Mouse (Mus musculus) liver, embryonic 11.5 days (tissue): ENCODE measurements around the gene Ccdc89. TPM values are rescaled to one million over a fixed set of nuclear protein-coding genes. Genes with fewer than 3 reads are reported as not detected.

Source experiments
- ATAC-seq: fragments of 200-750 bp; cut with Nextera tagmentation; replicated peaks from 2 replicates; pipeline ENCODE4 v1.8.0; 2017; ENCODE audit warnings: moderate number of reproducible peaks, mild to moderate bottlenecking, moderate TSS enrichment, moderate library complexity; ENCODE audit not compliant: low FRiP score
- DNase-seq: peaks from one replicate; pipeline ENCODE4 v3.0.0-alpha.2; 2017; ENCODE audit warnings: low spot score
- H3K27ac ChIP-seq: fragments of 300-500 bp; sonication (generic); 2 replicates; pipeline ENCODE4 v1.5.1; 2014; ENCODE audit warnings: mild to moderate bottlenecking, low read depth, low read length, control low read depth
- H3K27me3 ChIP-seq: fragments of 300-500 bp; sonication (generic); replicated peaks from 2 replicates; pipeline ENCODE4 v1.6.1; 2014; ENCODE audit warnings: low read length, mixed read lengths; ENCODE audit not compliant: control insufficient read depth, insufficient read depth
- H3K36me3 ChIP-seq: fragments of 300-500 bp; sonication (generic); 2 replicates; pipeline ENCODE4 v1.6.1; 2014; ENCODE audit warnings: mild to moderate bottlenecking, low read length, moderate library complexity, mixed read lengths; ENCODE audit not compliant: control insufficient read depth, insufficient read depth
- H3K4me1 ChIP-seq: fragments of 300-500 bp; sonication (generic); replicated peaks from 2 replicates; pipeline ENCODE4 v1.6.1; 2014; ENCODE audit warnings: low read length, mixed read lengths; ENCODE audit not compliant: control insufficient read depth, insufficient read depth
- H3K4me2 ChIP-seq: fragments of 300-500 bp; sonication (generic); 2 replicates; pipeline ENCODE4 v1.6.1; 2014; ENCODE audit warnings: mild to moderate bottlenecking, control low read depth, moderate library complexity
- H3K4me3 ChIP-seq: fragments of 300-500 bp; sonication (generic); 2 replicates; pipeline ENCODE4 v1.5.1; 2014; ENCODE audit warnings: low read depth, low read length, control low read depth
- H3K9ac ChIP-seq: fragments of 300-500 bp; sonication (generic); 2 replicates; pipeline ENCODE4 v1.6.1; 2014; ENCODE audit warnings: low read depth, low read length, control low read depth
- H3K9me3 ChIP-seq: fragments of 300-500 bp; sonication (generic); 2 replicates; pipeline ENCODE4 v1.6.1; 2016; ENCODE audit warnings: low read length, inconsistent platforms, mixed read lengths; ENCODE audit not compliant: control insufficient read depth
- WGBS: fragments of 180-500 bp; shearing (Covaris S2); extraction: QIAGEN DNeasy Blood & Tissue Kit; methylation state at CpG from one replicate; pipeline ENCODE4 v1.1.7; 2014; 5-methylcytosine and 5-hydroxymethylcytosine counted together
- polyA plus RNA-seq: library from polyadenylated mRNA; unstranded; fragments of >200 nt; fragmentation: Nextera tagmentation; extraction: Ambion mirVana; gene quantifications from 2 replicates; pipeline ENCODE4 v1.2.1, GENCODE M21; 2014

The Ccdc89 gene
- polyA plus RNA-seq, 1 experiment from 2014 or later: 0.74 TPM

DNA sequence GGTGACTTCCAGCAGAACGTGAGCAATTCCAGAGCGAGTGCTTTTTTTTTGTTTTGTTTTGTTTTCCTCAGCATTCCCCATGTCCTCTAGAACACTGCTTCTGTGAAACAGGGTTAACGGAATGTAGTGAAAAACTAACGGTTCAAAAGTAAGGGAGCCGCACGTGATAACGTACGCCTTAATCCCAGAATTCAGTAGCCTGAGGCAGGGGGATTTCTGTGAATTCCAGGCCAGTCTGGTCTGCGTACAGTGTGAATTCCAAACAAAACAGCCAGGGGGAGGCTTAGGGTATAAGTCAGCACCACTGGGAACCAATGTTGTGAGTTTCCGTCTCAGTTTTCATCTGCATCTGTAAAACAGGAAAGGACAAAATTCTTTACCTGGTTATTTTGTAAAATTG, 31.1 kb downstream of the Ccdc89 start:
- 9% methylated on average over 10 of the region's 10 CpGs for WGBS
- H3K36me3 ChIP-seq: peaks cover 2% of the 10 kb centered on the region; the same call in 1 of the 2 replicates

DNA sequence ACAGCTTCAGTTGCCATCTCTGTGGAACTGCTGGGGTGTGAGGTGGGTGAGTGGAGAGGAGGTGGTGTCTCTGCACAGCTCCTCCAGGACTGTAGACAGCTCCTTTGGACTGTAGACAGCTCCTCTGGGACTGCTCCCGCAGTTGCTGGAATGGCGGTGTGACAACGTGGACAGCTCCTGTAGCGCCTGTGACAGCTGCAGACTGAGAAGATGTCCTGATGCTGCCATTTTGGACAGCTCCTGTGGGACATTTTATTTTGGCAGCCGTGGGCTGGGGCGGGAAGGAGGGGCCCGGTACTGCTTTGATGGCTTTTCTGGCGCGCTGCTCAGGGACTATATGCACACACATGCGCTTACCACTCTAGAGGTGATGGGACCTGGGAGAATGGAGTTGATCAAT, 34.0 kb downstream of the Ccdc89 start:
- 58% methylated on average over 10 of the region's 10 CpGs for WGBS
- DNase-seq (no peak), ATAC-seq (no peak)
- H3K9me3 ChIP-seq: no peaks in the 10 kb centered on the region
- H3K27ac ChIP-seq: no peak overlapping the region
- H3K36me3 ChIP-seq: no peaks in the 10 kb centered on the region
- H3K4me2 ChIP-seq: peak overlapping the region; percentile 47
- peaks cover 7% of the 10 kb centered on the region for H3K4me1 ChIP-seq
- no peak overlapping the region for H3K4me3 ChIP-seq
- no peak overlapping the region for H3K9ac ChIP-seq
- H3K27me3 ChIP-seq: no peaks in the 10 kb centered on the region

More for the DNA sequence above, 31.1 kb downstream of the Ccdc89 start:
- no peaks in the 10 kb centered on the region for H3K27me3 ChIP-seq
- peak overlapping the region; percentile 88 for H3K27ac ChIP-seq
- peak overlapping the region; percentile 88 for H3K4me2 ChIP-seq
- peaks cover 7% of the 10 kb centered on the region for H3K4me1 ChIP-seq
- peak overlapping the region; percentile 79 for H3K9ac ChIP-seq
- peak; percentile 27 for ATAC-seq
- H3K9me3 ChIP-seq: no peaks in the 10 kb centered on the region
- H3K4me3 ChIP-seq: peak overlapping the region; percentile 78
- DNase-seq: no peak

DNA sequence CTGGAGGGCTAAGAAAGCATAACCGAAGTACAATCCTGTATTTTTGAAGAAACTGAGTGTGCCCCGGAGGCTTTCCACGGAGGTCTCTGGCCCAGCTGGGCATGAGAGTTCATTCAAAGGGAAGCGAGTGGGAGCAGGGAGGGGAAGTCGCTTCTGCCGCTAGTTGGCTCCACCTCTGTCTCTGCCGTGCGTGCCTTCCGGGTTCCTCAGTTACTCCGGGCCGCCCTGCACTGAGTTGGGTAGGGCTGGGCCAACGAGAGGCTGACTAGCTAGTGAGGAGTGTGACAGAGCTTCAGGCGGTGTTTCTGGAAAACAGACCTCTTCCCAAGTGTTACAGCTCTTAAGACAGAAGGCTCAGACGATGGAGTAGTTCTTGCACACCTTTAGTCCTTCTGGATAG, 34.6 kb downstream of the Ccdc89 start:
- ATAC-seq (peak; percentile 59), DNase-seq (peak; percentile 43)
- Histone ChIP-seq H3K27me3 (no peaks in the 10 kb centered on the region), H3K36me3 (no peaks in the 10 kb centered on the region), H3K4me2 (peak overlapping the region; percentile 47), H3K27ac (no peak overlapping the region), H3K9ac (0 out of 2 replicates have a peak overlapping the region, but pooled peaks have one; percentile 30), H3K4me3 (0 out of 2 replicates have a peak overlapping the region, but pooled peaks have one; percentile 2), H3K9me3 (no peaks in the 10 kb centered on the region), H3K4me1 (peaks cover 4% of the 10 kb centered on the region)
- 16% methylated on average over 14 of the region's 14 CpGs for WGBS

DNA sequence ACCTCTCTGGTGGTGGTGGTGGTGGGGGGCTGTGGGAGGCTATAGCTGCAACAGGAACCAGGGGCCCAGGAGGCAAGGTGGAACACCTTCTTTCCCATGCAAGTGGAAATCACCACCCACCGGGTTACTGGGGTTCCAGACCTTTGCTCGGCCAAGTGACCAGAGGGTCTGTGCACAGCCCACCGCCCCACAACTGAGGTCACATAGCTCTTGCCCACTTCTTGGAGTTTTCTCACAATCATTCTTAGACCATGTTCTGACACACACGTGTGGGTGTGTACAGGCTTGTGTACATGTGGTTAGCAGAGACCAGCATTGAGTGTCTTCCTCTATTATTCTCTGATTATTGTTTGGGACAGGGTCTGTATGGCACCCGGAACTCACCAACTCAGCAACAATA, 35.1 kb downstream of the Ccdc89 start:
- Histone ChIP-seq H3K36me3 (no peaks in the 10 kb centered on the region), H3K4me2 (peak overlapping the region; percentile 47)
- ATAC-seq: no peak

DNA sequence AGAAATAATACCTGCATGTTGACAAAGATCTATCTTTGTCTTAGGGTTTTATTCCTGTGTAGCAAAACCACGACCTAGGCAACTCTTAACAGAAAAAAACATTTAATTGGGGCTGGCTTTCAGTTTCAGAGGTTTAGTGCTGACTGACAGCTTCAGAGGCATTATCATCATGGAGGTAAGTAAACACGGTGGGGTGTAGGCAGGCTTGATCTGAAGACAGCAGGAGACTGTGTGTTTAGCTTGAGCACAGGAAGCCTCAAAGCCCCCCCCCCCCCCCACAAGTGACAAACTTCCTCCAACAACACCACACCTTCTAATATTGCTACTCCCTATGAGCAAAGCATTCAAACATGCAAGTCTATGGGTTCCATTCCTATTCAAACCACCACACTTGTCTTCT, 47.1 kb downstream of the Ccdc89 start:
- Histone ChIP-seq H3K27me3 (no peaks in the 10 kb centered on the region), H3K4me1 (peaks cover 7% of the 10 kb centered on the region), H3K9ac (no peak overlapping the region), H3K4me3 (no peak overlapping the region), H3K27ac (no peak overlapping the region), H3K36me3 (no peaks in the 10 kb centered on the region; the same call in 1 of the 2 replicates), H3K9me3 (no peaks in the 10 kb centered on the region), H3K4me2 (no peak overlapping the region)
- 48% methylated on average over 2 of the region's 2 CpGs for WGBS
- DNase-seq (no peak), ATAC-seq (no peak)

More for the DNA sequence above, 35.1 kb downstream of the Ccdc89 start:
- no peak for DNase-seq
- Histone ChIP-seq H3K9ac (no peak overlapping the region), H3K4me3 (no peak overlapping the region), H3K9me3 (no peaks in the 10 kb centered on the region), H3K27ac (no peak overlapping the region), H3K4me1 (no peaks in the 10 kb centered on the region; the same call in 1 of the 2 replicates), H3K27me3 (no peaks in the 10 kb centered on the region)
- 90% methylated on average over 5 of the region's 5 CpGs for WGBS

DNA sequence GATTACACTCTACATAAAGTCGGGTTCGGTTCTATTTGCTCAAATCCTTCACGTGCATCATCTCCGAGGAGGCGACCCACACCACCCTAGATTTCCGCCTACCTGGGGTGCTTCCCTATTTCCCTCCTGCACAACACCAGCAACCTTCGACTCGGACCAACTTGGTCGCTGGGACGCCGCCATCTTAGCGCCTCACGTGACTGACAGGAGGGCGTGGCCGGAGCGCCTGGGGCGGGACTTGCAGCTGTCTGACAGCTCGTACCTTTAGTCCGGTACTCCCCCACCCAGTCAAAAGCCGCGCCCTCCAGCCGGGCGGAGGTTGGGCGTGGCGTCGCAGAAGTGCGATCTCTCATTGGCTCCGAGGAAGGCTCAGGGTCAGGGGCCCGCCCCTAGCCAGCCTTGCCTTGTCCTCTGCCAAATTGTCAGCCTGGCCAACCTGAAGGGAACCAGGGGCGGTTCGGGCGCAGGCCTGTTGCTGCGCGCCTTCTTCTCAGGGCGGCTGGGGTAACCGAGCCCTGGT, 49.5 kb downstream of the Ccdc89 start, which contains the start of gene Tmem126b:
TSS of gene Tmem126b (minus strand) at position 209 of the 520 bp plus-strand sequence.
- peak; percentile 97 for DNase-seq
- peak within 1 kb of the TSS; percentile 75 for H3K9ac ChIP-seq
- H3K4me2 ChIP-seq: peak within 1 kb of the TSS; percentile 98
- no peaks in the 10 kb centered on the region for H3K9me3 ChIP-seq
- peak; percentile 100 for ATAC-seq
- H3K4me1 ChIP-seq: peaks cover 7% of the 10 kb centered on the region
- H3K4me3 ChIP-seq: peak within 1 kb of the TSS; percentile 65
- no peaks in the 10 kb centered on the region for H3K36me3 ChIP-seq
- no peaks in the 10 kb centered on the region for H3K27me3 ChIP-seq
- under 1% methylated on average over 36 of the region's 36 CpGs for WGBS
- peak within 1 kb of the TSS; percentile 9; the same call in 1 of the 2 replicates for H3K27ac ChIP-seq

DNA sequence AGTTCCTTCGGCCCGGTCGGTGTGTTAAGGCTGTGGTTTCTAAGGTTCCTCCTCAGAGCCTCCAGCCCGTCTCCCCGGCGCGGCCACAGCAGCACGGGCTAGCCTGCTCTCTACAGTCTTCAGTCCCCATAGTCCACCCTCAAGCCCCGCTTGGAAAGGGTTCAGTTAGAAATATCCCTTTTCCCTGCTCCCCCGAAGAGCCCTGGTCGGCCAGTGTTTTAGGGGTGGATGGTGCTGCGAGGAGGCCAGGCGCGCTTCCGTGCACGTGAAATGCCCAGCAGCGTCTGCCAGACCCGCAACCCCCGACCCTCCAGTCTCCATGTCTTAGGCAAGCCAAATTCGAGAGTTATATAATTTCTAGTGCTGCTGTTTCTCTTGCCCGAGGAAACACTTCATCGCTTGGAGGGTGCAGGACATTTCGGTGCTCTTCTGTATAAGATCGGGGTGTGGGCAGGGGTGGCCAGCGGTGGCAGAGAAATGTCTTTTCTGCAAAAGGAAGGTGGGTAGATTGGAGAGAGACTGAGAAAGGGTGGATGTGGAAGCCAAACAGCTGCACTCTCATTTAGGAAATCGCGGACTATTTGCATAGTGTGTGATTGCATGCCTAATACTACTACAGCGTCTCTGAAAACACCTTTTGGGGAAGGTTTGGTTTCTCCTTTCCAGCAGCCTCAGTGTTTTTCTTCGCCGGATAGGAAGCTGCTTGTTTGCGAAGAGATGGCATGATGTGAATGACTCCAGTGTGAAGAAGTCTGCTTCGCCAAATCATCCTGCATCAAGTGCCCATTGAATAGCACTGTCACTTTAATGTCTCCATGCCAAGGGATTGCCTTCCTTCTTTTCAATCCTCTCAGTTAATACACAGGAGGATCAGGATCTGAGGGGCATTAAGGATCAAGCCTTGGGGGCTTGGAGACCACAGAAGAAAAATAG, 50.2 kb downstream of the Ccdc89 start, which contains the start of gene Dlg2:
TSS of gene Dlg2 (plus strand) at position 360 of the 933 bp plus-strand sequence.
- no peaks in the 10 kb centered on the region for H3K27me3 ChIP-seq
- peak within 1 kb of the TSS; percentile 75 for H3K9ac ChIP-seq
- H3K4me2 ChIP-seq: peak within 1 kb of the TSS; percentile 98
- no peak for DNase-seq
- H3K4me1 ChIP-seq: peaks cover 7% of the 10 kb centered on the region
- H3K9me3 ChIP-seq: no peaks in the 10 kb centered on the region
- peak within 1 kb of the TSS; percentile 9; the same call in 1 of the 2 replicates for H3K27ac ChIP-seq
- H3K36me3 ChIP-seq: no peaks in the 10 kb centered on the region
- no peak; the same call in 1 of the 2 replicates for ATAC-seq
- WGBS: 2% methylated on average over 32 of the region's 32 CpGs
- peak within 1 kb of the TSS; percentile 65 for H3K4me3 ChIP-seq
